Mouse (Mus musculus): ENCODE results near the gene Trim39.

- TF ChIP-seq CTCF (IDR thresholded peaks at IDR 0.05; ENCODE audit: control insufficient read depth, insufficient read depth, low read length) (no peak), POLR2A (IDR thresholded peaks at IDR 0.05; ENCODE audit: borderline replicate concordance, control insufficient read depth, low read depth, low read length) (no peak)
These were observed 9.6 kb upstream of the Trim39 start for GRCm38 (mm10) chr17:36281521-36282245.

Data from bone marrow, adult 2 months (tissue).